Mouse (Mus musculus): ENCODE data around the gene Mrpl32. TPM values are rescaled to one million over a fixed set of nuclear protein-coding genes. Genes with fewer than 3 reads are reported as not detected.

Gene Mrpl32
- polyA plus RNA-seq, 1 experiment from 2014 or later = 100 TPM

GRCm38 (mm10) chr13:14580392-14580791 is 32.6 kb downstream of the Mrpl32 start:
- 79% methylated on average over 3 of the region's 3 CpGs for WGBS
- no peak for ATAC-seq

GRCm38 (mm10) chr13:14574128-14574527 is 38.8 kb downstream of the Mrpl32 start:
- no peaks in the 10 kb centered on the region for H3K9me3 ChIP-seq (ENCODE audit: control insufficient read depth, low read length)
- no peaks in the 10 kb centered on the region for H3K27me3 ChIP-seq (replicated peaks; ENCODE audit: control insufficient read depth, insufficient read depth, low read length)
- no peaks in the 10 kb centered on the region for H3K4me1 ChIP-seq (ENCODE audit: control insufficient read depth, insufficient read depth, low read depth, low read length)
- no peak overlapping the region for H3K9ac ChIP-seq (ENCODE audit: low read depth, low read length)
- no peak for ATAC-seq
- H3K4me2 ChIP-seq (ENCODE audit: low read length) = no peak overlapping the region
- no peaks in the 10 kb centered on the region for H3K36me3 ChIP-seq (ENCODE audit: control insufficient read depth, insufficient read depth, low read length)
- H3K27ac ChIP-seq (ENCODE audit: low read depth, low read length) = no peak overlapping the region
- no peak overlapping the region for H3K4me3 ChIP-seq (ENCODE audit: low read length)

More at GRCm38 (mm10) chr13:14580392-14580791, 32.6 kb downstream of the Mrpl32 start:
- H3K9me3 ChIP-seq (ENCODE audit: control insufficient read depth, low read length) = no peaks in the 10 kb centered on the region
- H3K4me3 ChIP-seq (ENCODE audit: low read length) = no peak overlapping the region
- no peak overlapping the region for H3K9ac ChIP-seq (ENCODE audit: low read depth, low read length)
- no peak overlapping the region for H3K4me2 ChIP-seq (ENCODE audit: low read length)
- H3K4me1 ChIP-seq (ENCODE audit: control insufficient read depth, insufficient read depth, low read depth, low read length) = no peaks in the 10 kb centered on the region
- no peak overlapping the region for H3K27ac ChIP-seq (ENCODE audit: low read depth, low read length)
- no peaks in the 10 kb centered on the region for H3K36me3 ChIP-seq (ENCODE audit: control insufficient read depth, insufficient read depth, low read length)
- H3K27me3 ChIP-seq (replicated peaks; ENCODE audit: control insufficient read depth, insufficient read depth, low read length) = no peaks in the 10 kb centered on the region

GRCm38 (mm10) chr13:14561336-14561735 is 51.6 kb downstream of the Mrpl32 start:
- H3K27ac ChIP-seq (ENCODE audit: low read depth, low read length) = no peak overlapping the region
- no peaks in the 10 kb centered on the region for H3K27me3 ChIP-seq (replicated peaks; ENCODE audit: control insufficient read depth, insufficient read depth, low read length)
- no peak overlapping the region for H3K4me2 ChIP-seq (ENCODE audit: low read length)
- no peaks in the 10 kb centered on the region for H3K9me3 ChIP-seq (ENCODE audit: control insufficient read depth, low read length)
- H3K36me3 ChIP-seq (ENCODE audit: control insufficient read depth, insufficient read depth, low read length) = no peaks in the 10 kb centered on the region
- ATAC-seq = no peak
- no peak overlapping the region for H3K9ac ChIP-seq (ENCODE audit: low read depth, low read length)
- no peaks in the 10 kb centered on the region for H3K4me1 ChIP-seq (ENCODE audit: control insufficient read depth, insufficient read depth, low read depth, low read length)
- WGBS = 96% methylated on average over 1 of the region's 1 CpGs
- H3K4me3 ChIP-seq (ENCODE audit: low read length) = no peak overlapping the region

Other genes starting within 250 kb of the Mrpl32 start
- gene Hecw1, start 89.9 kb downstream of the Mrpl32 start, polyA plus RNA-seq (2015; fragmentation: Nextera tagmentation; extraction: Ambion mirVana) = 37.9 and 38.9 TPM in 2 replicates
- gene Psma2, start 75 bp upstream of the Mrpl32 start, polyA plus RNA-seq (2015; fragmentation: Nextera tagmentation; extraction: Ambion mirVana) = 165 and 175 TPM in 2 replicates
- gene AW209491, start 17.0 kb upstream of the Mrpl32 start, polyA plus RNA-seq (2015; fragmentation: Nextera tagmentation; extraction: Ambion mirVana) = 45.2 and 47.6 TPM in 2 replicates